Mouse (Mus musculus): ENCODE measurements around the gene H1foo.

The H1foo gene

GRCm38 (mm10) chr6:115989607-115990006, 44.9 kb downstream of the H1foo start:
- DNase-seq = no peak

DNA sequence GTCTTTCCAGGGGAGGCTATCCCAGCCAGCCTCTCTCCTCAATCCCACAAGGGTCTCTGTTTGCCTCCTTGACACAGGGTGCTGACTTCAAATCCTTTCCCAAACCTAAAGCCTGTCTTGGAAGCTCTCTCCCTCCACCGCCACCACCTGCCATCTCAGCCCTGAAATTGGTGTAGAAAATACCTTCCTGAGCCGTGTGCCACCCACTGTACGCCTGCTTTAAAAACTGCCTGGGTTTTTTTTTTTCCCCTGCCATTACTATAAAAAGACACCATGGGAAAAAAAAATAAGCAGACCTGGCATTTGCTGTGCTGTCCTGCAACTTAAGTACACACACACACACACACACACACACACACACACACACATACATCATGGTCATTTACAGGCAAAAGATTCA, 45.3 kb downstream of the H1foo start:
- no peak for DNase-seq

DNA sequence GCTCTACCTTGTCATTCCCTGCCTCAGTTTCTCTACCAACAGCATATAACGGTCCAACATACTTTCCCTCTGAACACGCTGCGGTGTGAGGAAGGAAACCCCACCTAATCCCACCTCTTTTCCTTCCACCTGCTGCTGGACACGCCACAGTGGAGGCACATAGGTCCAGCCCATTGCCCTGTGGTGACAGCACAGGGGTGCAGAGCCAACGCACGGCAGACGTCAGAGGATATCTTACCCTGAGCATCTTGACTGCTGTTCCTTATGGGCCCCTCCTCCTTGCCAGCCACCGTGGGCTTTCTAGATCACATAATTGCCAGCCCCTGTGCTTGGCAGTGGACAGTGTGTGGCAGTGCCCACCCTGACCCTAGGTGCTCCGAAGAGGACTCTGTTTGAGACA, 45.7 kb downstream of the H1foo start:
- no peak for DNase-seq

- no peak for DNase-seq
These were observed 46.6 kb downstream of the H1foo start for GRCm38 (mm10) chr6:115991108-115991880.

DNA sequence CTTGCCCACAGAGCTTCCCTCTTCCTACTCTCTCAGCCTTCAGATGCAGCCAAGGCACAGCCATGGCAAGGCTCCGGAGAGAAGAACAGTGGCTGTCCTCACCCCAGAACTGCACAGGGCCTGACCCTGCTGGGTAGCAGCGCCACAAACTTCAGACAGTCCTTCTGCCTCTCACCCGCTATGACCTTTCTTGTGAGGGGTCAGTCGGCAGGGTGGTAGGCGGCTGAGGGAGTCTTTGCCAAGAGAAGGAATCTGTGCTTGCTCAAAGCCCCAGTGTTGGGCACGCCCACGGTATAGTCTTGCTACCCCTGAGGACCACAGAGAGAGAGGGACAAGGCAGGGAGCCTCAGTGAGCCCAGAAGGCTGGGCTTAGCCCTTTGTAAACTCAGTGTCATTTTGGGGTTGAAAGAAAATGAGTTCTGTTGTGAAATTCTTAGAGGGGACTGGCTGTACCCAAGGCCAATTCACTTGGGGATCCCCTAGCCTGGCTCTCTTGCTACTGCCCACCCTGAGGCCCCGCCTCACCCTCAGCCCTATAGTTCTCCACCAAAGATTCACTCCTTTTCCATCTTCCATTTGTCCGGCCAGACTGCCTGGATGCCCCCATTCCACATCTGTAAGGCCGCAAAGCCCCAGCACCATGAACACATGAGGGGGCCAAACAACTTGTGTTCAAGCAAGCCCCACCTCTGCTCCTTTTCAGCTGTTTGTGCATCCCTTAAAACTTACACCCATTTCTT, 47.3 kb downstream of the H1foo start:
- DNase-seq = no peak

DNA sequence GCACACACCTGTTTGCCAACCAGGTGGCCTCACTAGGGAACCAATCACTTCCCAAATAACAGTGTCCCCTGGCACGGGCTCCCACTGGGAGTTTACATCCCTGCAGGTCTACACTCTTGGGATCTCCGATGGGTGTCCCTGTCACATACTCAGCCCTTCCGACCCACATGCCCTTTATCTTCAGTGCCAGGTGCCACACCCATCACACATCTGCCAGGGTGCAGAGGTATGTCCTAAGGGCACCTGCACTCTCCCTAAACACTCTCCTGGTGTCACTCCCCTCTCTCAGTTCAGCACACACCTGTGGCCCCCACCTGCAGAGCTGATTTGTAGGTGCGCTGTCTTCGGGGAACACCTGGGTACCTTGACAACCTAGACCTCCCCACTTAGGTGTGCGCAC, 48.2 kb downstream of the H1foo start:
- DNase-seq = no peak

DNA sequence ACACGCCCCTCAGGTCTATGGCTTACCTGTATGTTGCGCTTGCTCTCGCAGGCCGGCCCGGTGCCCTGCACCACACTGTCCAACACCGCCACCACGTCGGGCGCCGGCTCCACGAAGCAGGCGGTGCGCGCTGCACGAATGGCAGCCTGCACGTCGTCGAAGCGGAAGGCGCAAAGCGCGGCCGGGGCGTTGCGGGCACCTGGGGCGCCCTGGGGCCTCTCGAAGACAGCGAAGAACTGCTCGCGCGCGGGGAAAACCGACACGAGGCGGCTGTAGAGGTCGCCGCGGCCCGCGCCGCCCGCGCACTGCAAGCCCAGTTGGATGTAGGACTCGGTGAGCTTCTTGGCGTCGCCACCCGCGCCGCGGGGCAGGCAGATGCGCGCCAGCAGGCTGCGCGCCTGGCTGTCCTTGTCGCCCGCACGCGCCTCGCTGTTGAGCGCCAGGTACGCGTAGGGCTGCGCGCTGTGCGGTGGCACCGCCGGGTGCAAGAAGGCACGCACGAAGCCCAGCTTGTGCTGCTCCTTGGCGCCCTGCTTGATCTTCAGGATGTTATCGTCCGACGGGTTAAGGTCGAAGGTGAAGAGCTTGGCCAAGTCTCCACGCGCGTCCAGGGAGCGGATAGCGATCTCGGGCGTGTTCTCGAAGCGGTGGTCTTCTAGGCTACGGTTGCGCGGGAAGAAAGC, 48.9 kb downstream of the H1foo start:
- DNase-seq = no peak

- DNase-seq = no peak
These were observed 49.6 kb downstream of the H1foo start for GRCm38 (mm10) chr6:115994146-115994876.

DNA sequence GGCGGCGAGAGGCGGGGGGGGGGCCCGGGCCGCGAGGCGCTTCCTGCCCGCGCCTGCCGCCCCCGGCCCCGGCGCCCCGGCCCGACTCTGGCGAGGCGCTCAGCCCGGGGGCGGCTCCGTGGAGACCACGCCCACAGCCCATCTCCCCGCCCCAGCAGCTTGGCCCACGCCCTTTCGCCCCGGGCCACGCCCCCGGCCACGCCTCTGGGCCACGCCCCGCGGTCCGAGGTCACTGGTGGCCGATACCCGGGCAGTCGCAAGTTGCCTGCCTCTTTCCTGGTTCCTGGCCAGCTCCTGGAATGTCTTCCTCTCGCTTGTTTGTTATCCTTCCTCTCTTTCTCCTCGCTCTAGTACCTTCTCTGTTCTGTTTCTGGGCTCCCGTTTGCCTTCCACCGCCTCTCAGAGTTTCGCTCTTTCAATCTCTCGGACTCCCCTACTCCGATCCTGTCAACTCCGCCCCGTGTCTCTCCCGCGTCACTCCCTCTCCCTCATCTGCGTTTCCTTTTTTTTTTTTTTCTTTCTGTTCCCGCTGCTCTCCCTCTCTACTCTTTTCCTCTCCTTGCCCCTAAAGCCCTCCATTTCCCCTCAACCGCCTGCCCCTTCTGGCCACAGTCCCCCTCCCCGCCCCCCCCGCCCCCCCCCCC, 50.3 kb downstream of the H1foo start, which contains the start of gene Plxnd1:
Plxnd1 (minus strand) TSS at position 129 of the 644 bp plus-strand sequence.
- peak; percentile 82 for DNase-seq

GRCm38 (mm10) chr6:115995531-115995941, 50.8 kb downstream of the H1foo start:
- no peak for DNase-seq

DNA sequence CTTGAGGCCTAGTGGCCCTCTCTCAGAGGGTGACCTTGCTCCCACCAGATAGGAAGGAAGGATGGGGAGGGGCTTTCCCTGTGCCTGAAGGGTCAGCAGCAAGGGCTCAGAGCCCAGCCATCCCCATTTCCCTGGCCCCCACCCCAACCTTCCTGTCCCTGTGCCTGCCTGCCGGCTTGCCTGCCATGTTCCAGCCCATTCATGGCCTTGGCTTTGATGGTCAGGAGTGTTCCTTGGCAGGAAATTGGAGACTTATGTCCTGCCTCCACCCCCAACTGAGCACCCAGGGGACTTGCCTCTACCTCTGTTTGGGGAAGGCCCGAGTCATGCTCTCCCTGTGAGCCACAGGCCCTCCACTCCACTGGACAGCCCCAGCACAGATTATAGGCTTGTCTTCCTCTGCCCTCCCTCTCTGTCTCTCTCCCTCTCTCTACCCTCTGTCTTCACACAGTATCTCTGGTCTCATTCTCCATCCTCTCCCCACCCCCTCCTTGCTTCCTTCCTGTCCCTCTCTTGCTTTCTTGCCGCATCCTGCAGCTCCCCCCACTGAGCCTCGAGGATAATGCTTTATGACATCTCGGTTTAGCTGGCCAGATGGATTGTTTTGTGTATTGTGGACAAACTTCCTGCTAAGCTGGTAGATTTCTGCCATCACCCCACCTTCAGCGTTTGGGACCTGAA, 51.6 kb downstream of the H1foo start:
- no peak for DNase-seq

DNA sequence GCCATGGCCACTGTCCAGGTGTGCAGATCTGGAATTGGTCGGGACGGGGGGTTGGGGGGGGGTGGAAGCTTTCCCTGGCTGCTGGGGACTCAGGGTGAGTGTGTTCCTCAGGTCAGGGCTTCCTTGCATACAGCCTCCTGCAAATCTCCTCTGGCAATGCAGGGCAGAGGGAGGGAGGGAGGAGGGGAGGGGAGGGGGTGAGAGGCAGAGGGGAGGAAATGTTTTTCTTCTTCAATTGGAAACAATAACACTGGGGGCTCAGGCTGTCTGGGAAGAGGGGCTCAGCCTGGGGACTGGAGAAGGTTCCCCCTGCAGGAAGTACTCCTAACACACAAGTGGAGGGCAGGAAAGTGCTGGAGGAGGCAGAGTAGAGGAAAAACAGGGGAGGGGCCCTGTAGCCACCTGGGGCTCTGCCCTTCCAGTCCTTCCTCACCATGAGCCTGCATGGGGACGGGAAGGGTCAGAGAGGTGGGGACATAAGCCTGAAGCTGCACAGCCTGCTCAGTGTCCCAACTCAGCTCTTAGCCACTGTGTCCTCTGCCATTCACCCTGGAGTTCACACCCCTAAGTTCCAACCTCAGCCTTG, 53.1 kb downstream of the H1foo start:
- no peak for DNase-seq

- DNase-seq = no peak
These were observed 54.0 kb downstream of the H1foo start for GRCm38 (mm10) chr6:115998758-115999157.

DNA sequence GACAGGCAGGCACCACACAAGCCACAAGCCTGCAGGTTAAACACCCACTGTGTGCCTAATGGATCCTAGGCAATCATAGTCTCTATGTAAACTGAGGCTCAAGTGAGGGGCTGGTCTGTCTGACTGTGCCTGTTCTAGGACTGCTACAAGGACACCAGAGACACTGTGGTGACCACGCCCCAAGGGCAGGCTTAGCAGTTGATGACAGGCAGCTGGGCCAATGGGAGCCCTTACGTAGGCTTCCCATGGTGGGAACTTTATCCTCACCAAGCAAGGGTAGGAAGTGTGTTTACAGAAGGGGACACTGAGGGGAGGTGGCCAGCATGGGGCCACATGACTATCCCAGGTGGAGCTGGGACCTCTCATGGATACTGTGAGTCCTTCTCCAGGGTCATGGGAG, 54.5 kb downstream of the H1foo start:
- no peak for DNase-seq
